Mouse (Mus musculus): ENCODE measurements at regions not wholly inside any gene's neighbourhood (a gene's known extent, or its start where the extent isn't known, plus 50 kb on each side); places are given as distances from the start of the nearest gene placed in this dataset.
"Not testable (repeated sequence)": the region's sequence is repeated elsewhere in the genome, so short reads cannot be mapped to it uniquely, and the experiment has no call there.

DNA sequence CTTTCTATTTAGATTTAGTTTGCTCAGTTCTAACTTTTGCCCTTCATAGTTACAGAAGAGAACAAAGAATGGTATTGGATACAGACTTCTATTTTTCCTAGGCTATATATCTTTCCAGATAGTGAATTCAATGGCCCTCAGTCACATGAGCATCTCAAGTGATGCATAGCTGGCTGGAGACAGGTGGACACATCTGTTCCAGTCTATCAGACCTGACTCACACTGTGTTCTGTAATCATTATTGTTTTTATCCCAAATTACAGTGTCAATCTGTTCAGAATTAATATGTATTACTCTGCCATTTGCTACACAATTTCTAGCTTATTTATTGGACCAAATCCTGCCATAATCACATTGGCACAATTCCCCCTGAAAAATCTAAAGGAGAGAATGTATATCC is 298.0 kb upstream of the Foxg1 start:
- DNase-seq, result no peak

DNA sequence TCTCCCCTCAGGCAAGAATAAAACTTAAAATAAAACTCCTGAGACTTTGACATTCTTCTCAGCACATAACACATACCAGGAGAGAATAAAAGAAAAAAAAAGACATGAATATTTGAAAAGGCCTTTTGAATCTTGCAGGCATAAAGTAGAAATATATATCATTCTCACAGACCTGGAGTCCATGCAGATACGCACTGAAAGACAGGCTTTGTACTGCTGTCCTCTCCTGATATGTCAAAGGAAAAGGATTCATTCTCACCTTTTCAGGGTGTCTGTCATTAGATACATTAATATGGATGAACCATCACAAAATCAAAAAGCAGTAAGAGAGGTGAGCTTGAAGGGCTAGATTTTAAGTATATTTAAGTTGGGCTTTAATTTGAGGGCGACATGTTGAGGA is 296.4 kb upstream of the Foxg1 start:
- no peak for DNase-seq

DNA sequence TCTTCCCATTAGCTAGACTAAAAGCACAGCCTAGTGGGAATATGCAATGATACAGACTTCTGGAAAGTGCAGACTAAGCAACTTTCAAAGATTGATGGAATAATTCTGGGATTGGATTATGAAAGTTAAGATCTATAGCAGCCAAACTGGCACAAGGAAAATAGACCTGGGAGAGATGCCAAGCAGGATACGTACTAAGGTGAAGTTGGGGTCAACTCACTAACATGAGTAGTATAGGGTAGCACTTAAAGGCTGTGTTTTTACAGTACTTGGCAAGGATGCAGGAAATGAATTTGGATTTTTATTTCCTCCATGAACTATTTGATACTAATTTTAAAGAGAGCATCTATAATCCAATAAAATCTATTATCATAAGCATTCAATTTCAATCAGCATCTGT is 292.3 kb upstream of the Foxg1 start:
- no peak for DNase-seq

DNA sequence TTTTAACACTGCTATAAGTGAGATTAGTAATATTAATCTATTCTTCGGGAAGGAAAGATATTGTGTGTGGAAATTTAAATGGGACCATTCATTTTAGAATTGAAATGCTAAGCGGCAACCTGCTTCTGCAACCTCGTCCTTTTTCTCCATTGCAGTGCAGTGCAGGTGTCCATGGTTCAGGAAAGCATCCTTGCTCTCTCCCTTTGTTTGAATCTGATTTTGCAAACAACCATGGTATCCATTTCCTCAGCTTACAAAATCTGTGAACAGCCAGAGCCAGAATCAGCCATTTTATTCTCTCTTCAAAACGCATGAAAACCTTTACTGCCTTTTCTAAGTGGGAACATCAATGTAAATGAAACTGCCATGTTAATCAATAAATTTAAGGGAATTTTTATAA is 276.5 kb upstream of the Foxg1 start:
- no peak for DNase-seq

DNA sequence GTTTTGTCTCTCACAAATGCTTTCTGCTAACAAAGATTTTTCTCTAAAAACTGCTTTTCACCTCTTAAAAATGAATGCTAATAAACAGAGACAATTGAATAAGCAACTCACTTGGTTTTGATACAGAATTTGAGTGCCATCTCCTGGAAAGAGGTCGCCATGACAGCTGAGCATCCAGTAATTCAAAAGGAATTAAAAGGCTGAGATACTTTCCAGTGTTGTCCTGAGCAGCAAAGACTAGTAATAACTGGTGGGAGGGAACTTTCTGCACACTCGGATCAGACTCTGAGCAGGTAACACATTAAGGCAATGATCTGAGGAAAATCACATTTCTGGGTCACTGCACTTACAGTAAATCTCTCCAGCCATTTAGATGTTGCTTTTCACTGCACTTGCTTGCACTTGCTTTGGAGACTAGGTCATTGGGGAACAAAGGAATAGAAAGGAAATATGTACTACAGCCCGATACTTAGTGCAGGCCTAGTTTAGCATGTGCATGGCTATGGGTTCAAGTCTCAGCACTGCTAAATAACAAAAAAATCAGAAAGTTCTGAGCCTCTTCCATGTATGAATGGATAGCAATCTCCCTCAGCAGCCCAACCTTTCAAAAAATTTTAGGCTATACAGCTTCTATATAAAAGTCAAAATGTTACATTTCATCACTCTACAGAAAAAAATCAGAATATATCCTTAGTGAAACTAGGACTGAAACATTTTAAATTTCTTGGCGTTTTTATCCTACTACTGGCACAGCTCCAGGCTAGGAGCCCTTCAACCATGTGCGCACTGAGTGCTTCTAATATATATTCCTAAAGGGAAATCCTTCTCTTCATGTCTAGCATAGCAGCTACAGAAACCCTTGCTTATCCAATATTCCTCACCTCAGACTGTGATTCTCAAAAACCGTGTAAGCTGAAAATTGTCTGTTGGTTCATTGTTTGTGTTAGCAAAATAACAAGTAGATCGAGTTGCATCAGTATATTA is 275.8 kb upstream of the Foxg1 start:
- peak; percentile 5 for DNase-seq

DNA sequence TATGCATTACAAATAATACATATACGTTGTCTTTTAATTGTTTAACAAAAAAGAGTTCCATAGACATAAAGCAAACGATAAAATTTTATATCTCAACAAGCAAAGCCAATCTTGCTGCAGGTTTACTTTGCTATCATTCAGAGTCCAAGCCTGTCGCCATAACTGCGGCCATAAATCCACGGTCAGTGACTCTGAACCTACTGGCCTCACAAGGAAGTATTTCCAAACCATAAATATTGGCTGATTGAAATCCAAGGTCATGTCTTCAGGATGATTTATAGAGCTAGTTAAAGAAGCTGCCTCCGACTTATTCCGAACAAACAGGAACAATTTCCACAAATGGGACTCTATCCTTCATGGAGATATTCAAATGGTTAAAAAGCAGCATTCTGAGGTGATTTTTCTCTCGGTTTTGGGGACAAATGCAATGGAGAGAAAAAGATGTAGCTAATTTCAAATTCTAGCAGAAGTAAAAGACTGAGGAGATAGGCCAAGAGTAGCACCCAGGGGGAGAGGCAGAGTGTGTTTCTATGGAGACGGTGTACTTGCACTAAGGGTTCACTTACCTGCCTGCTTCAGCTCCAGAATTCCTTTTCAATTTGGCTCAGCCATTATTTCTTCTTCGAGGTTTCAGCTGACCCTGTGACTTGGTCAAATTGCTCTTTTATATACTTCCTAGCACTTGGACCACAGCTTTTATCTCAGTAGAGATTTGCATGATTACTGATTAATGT is 274.9 kb upstream of the Foxg1 start:
- no peak for DNase-seq

DNA sequence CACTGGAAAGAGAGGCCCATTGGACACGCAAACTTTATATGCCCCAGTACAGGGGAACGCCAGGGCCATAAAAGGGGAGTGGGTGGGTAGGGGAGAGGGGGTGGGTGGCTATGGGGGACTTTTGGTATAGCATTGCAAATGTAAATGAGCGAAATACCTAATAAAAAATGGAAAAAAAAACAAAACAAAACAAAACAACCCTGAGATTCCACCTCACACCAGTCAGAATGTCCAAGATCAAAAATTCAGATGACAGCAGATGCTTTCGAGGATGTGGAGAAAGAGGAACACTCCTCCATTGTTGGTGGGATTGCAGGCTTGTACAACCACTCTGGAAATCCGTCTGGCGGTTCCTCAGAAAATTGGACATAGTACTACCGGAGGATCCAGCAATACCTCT is 251.4 kb upstream of the Foxg1 start:
- not testable (repeated sequence) for DNase-seq

DNA sequence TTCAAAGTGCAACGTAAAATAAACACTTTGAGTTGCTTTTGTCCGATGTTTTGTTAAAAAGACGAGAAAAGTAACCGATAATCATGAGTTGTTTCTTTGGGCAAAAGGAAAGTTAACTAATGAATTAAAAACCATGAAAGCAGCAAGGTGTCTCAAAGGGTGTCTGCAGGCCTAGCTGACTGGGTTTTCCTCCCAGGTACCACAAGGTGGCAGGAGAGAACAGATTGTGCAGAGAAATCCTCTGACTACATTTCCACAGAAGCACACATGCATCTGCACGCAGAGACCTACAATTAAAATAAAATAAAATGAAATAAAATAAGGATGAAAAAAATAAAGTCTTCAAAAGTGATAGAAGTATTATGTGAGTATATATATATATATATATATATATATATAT is 212.4 kb upstream of the Foxg1 start:
- peak; percentile 7 for DNase-seq

DNA sequence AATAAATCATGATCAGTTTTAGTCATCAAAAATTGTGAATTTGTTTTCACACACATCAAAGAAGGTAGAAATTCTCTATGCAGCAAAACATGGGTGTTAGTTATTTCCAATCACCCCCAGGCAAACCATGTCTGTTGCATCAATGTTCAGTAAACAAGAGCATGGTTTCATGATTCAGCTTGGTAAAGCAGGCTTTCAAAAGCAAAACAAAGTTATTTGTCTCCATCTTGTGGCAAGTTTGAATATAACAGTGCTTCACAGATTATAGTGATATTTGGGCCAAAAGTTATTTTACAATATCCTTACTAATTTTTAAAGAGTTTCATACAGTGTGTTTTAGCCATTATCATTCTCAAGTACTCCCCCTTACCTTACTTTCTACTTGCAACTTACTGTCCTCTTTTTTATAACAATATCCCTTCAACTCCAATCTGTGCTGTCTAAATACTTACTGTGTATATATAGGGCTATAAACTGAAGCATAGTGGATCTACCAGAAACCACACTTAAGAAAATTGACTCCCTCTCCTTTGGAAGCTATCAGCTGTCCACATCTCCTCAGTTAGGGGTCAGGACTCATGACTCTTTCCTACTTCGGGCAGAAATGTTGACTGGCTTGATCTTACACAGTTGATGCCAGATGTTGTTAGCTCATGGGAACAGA is 211.3 kb upstream of the Foxg1 start:
- no peak for DNase-seq

DNA sequence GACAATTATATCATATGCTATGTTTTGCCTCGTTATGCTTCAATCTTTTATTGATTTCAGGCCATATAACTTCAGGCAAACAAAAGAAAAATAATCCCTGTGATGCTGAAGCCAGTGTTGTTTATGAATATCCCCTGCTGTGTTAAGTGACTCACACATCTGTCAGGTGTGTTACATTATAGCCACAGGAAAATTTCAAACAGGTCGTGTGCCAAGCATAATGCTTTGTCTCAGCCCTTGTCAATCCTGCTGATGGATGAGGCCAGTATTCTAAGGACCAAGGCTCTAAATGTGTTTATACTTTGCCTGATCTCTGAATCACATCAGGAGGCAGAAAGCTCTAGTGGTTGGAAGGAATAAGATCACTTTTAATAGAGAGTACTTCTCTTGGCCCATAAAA is 191.1 kb upstream of the Foxg1 start:
- no peak for DNase-seq

DNA sequence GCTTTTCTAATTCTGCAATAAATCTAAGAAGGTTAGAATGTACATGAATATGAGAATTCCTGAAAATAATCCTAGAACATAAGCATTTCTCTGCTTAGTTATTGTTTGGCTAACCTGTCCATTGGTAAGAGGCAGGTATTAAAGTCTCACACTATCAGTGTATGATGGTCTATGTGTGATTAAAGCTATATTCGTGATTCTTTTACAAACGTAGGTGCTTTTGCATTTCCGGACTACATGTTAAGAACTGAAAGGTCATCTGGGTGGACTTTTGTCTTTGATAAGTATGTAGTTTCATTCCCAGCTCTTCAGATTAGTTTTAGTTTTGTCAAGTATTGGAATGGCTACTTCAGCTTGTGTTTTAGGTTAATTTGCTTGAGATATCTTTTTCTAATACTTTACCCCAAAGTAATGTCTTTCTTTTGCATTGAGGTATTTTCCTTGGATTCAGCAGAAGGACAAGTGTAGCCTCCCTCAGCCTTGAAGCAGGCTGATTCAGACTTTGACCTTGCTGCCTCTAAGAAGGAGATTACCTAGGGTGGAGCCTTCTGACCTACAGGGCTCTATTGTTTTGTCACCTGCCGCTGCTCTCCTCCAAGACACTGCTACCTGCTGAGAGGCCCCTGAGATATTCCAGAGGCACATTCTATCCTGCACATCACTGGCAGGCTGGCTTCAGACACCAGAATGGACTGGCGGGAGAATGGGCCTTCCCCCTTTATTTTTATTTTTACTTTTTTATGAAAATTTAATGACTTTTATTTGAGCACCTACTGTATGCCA is 148.7 kb upstream of the Foxg1 start:
- no peak for DNase-seq
